Mouse (Mus musculus): ENCODE measurements at regions not wholly inside any gene's neighbourhood (a gene's known extent, or its start where the extent isn't known, plus 50 kb on each side); places are given as distances from the start of the nearest gene placed in this dataset.

DNA sequence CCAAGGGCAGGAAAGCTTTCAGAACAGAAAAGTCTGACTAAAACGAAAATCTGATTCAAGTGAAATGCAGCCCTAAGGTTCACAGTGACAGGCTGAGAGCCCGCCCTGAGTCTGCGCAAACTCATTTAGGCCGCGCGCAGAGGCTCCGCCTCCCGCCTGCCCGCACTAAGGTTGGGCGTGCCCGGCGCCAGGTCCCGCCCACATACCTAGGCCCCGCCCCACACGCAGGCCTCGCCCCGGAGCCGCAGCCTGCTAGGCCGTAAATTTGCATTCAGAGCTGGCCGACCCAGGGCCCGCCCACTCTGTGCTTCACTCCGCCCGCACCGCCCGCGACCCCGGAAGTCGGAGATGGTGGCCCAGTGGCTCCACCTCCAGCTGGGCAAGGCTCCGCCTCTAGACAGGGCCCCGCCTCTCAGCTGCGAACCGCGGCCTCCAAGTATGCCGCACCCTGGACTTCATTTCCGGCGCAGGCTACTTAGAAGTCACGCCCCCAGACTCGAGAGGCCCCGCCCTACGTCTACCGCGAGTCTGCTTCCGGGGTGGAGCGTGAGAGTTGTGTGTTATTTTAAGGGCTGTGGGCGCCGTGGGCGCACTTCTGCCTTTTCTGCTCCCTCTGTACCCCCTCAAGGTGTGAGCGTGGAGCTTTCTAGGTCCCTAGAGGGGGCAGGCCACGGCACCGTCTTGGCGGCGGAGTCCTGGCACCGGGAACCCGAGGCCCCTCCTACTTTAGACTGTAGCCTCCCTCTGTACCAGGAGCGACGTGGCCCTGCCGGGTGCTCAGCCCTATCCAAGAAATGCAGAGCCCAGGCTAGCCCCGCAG, 52.3 kb upstream of the Wnt7b start:
- peak; percentile 93 to 98 for DNase-seq (ENCODE audit: low spot score in 2 of 2)

DNA sequence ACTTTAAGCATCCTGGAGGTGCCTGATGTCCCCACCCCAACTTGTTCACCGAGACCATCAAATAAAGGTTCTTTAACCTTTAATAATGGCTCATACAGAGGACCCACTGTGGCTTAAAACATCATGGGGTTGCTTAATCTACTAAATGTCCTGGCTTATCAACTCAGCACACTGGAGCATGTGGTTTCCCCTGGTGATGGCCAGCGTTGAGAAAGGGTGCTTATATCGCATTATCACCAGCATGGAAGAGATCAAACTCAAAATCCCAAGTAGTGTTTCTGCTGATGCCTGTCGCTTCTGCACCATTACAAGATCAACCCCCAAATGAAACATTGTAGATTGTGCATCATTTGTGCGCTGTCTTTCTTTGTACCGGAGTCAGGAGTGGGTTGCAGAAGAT, 53.2 kb upstream of the Wnt7b start:
- no peak for DNase-seq (ENCODE audit: low spot score in 2 of 2)

DNA sequence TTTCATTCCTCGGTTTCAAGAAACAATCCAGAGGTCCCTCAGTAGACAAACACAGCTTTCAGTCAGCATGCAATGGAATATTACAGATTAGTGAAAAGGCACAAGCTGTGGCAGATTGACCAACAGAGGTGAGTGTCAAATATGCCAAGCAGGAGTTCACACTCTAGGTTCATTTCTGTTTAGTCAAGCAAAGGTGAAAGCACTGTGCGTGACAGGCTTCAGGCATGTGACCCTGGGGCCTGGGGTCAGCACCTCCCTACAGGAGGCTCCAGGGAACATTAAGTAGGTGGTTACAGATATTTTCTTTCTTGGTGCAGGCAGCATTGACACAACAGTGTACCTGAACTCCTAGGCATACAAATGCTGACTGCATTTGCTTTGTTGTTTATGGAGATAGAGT, 57.3 kb upstream of the Wnt7b start:
- no peak for DNase-seq (ENCODE audit: low spot score in 2 of 2)

DNA sequence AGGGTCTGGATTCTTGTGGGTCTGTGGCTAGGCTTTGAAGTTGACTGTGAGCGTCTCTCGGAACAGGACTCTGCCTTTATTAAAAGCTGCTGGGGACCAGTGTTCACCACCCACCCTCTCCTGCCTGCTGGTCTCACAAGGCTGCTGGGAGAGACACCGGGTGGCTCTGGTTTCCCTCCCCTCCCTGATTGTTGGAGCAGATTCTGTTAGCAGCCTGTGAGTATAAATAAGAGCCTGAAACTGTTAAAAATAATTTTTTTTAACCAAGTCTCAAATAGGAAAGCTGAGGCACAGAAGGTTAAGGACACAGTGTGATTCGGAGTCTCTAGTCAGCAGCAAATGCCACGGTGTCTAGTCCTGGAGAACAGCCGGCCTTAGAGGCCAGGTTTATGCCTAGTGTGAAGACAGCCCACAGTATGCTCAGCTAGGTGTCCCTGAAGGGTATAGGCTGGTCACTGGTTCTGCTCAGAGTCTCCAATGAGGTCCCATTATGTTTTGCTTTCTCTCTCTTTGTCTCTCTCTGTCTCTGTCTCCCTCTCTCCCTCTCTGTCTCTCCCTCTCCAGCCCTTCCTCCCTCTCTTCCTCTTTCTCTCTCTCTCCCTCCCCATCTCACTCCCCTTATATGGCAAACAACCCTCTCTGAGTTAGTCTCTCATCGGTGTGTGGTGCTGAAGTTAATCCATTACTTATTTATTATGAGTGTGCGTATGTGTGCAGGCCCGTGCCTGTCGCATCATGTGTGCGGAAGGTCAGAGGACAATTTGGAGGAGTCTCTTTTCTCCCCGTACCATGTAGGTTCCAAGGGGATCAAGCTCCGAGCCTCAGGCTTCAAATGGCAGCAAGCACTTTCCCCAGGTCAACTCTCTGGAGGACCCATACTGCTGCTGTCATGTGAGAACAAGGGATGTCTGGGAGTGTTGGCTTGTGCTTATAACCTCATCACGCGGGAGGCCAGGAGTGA, 59.1 kb upstream of the Wnt7b start:
- DNase-seq (ENCODE audit: low spot score in 2 of 2) = no peak

DNA sequence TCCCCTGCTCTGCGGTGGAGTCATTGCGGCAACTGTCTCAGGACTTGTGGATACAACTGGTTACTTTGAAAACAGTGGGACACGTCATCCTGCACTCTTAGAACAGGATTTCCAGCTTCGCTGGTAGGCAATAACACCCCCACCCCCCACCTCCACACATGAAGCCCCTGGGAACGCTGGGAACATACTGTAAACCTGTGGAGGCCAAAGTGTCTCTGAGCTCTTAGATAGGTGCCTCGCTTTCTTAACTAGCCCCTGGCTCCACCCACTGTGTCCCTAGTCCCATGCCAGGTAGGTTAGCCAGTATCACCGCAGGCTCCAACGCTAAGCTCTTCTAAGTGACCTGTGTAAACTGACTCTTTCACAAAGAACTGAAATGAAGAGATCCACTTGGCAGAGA, 63.1 kb upstream of the Wnt7b start:
- DNase-seq (ENCODE audit: low spot score in 2 of 2) = no peak

DNA sequence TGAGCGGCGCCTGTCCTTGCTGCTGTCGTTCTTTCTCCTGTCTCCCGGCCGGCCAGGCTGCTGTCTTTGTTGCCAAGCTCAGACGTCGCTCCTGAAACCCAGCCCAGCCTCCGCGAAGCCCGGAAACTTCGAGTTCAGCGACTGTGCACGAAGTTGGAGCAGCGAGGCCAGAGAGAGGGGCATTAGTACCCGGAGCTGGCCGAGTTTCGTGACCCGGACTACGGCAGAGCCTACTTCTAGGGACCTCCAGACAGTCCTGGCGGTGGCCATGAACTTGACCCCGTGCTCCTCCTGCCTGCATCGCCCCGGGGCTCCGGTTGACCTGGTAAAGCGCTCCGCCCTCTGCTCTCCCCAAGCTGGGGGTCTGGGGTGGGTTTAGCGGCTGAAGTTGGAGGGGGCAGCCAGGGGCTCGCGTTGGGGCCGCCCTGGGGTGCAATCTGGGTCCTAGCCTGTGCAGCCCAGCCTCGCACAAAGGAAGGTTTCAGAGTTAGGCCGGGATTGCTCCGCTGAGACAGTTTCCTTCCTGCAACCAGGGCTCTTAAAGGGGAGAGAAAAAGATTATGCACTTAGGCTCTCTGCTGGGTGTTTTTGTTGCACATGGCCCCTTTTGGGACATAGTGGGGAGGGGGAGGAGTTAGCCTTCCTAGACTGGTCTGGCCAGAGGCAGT, 63.8 kb upstream of the Wnt7b start:
- peak in 1 of 2 experiments; percentile 63 for DNase-seq (ENCODE audit: low spot score in 2 of 2)

DNA sequence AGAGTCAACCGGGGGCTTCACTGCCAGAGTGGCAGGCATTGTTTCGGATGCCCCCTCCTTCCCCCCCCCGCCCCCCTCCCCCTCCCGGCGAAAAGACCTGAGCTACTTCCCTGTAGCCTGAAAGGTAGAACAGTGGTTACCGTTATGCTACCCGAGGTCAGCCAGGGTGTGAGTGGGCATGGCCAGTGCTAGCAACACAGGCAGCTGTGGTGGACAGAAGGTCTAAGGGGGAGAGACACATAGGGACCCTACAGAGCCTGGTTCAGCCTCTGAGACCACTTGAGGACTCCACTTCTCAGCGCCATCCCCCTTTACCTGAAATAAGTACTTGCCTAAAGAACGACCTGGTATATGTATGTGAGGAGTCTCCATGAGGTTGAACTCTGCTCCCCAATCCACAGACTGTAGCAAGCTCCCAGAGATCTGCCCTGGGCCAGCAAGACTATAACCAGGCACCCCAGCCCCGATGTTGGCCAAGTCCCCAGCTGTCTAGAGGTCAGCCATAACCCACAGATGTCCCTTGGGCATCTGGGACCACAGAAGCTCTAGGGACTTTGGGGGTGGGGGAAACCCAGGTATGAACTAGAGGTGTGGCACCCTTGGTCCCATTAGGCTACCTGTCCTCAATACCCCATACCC, 64.5 kb upstream of the Wnt7b start:
- no peak for DNase-seq (ENCODE audit: low spot score in 2 of 2)

DNA sequence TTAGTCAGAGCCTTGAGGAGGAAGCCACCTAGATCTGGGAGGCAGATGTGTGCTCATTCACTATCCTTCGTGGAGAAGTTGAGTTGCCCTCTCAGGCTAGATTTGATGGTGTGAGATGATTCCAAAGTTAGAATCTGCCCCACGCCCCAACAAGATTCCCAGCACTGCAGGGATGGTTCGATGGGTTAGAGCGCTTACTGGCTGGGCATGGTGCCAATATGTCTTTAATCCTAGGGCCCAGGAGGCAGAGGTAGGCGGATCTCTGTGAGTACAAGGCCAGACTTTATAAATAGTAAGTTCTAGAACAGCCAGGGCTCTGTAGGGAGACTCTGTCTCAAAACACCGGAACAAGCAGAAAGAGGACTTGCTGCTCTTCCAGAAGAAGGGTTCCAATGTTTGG, 65.3 kb upstream of the Wnt7b start:
- no peak for DNase-seq (ENCODE audit: low spot score in 2 of 2)

DNA sequence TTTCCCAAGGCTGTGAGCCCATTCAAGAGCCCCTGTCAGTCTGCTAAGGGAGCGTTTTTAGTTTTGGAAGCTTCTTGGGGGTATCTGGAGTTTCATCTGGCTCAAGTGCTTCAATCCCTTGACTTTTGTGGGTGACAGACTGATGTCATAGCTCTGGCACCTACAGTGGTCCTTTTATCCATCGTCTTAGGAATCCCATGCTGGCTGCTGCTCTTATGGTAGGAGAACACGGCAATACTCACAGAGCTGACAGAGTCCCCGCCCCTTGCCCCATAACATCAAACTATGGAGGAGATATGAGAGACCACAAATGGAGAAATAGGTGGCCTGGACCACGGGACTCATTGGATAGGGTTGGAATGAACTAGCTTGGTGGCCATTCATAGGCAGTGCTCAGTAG, 68.0 kb upstream of the Wnt7b start:
- DNase-seq (ENCODE audit: low spot score in 2 of 2) = no peak

DNA sequence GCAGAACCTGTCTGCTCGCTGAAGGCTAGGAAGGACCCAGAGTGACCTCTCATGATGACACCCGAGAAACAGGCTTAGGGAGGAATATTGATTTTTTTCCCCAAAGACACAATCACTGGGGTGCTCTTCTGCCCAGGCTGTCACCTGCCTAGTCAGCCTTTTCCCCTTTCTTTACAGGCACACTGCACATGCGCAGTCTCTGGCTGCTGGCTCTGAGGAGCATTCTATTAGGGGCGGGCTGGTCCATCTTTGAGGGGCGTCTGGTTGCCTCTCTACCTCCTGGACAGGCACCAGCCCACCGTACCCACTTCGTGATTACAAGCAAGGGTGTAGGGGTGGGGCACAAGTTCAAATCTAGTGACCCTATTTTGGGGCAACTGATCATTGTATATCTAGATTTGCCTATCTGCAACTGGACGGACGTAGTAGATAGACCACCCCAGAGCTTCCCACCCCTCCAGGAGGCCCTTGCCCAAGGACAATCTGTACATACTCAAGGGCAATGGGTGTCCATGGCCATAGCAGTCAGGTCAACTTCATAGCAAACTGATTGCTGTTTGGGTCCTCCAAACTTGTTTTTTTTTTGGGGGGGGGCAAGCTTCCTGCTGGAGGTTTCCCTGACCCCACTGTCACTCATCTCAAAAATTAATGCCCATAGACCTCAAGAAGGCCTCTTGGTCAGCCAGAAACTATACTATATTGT, 69.6 kb upstream of the Wnt7b start:
- DNase-seq (ENCODE audit: low spot score in 2 of 2) = no peak

DNA sequence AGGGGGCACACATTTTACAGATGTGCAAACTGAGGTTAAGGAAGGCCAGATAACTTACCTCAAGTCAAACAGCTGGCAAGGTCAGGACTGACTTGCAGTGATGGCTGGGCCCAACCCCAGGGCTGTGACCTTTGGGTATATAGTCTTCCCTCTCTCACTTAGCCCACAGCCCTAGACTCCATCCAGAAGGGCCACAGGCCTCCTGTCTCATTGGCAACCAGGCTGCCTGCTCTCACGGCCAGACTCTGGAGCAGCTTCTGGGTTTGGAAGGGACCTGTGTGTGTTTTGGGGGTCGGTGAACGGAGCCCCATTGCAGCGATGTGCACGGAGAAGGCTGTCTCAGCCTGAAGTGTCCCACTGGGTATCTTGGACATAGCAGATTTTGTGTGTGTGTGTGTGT, 70.2 kb upstream of the Wnt7b start:
- no peak for DNase-seq (ENCODE audit: low spot score in 2 of 2)

DNA sequence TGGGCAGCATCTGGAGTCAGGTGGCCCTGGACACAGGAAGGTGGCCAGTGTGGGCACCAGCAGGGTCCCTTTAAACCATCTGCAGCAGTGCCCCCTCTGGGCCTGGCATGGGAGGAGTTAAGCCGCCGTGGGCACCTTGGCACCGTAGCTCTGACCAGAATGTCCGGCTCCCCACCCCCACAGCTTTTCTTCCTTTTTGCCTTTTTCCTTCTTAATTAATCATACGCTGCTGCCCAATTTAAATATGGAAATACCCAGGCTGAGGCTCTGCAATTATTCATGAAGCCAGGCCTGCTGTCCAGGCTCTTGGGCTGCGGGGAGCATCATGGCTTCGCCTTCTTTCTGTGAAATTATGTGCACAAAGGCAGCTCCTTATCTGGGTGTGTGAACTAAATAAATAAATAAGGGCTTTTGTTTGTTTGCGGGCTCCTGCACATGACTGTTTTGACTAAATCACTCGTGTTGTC, 70.6 kb upstream of the Wnt7b start:
- peak in 1 of 2 experiments; percentile 79 for DNase-seq (ENCODE audit: low spot score in 2 of 2)

DNA sequence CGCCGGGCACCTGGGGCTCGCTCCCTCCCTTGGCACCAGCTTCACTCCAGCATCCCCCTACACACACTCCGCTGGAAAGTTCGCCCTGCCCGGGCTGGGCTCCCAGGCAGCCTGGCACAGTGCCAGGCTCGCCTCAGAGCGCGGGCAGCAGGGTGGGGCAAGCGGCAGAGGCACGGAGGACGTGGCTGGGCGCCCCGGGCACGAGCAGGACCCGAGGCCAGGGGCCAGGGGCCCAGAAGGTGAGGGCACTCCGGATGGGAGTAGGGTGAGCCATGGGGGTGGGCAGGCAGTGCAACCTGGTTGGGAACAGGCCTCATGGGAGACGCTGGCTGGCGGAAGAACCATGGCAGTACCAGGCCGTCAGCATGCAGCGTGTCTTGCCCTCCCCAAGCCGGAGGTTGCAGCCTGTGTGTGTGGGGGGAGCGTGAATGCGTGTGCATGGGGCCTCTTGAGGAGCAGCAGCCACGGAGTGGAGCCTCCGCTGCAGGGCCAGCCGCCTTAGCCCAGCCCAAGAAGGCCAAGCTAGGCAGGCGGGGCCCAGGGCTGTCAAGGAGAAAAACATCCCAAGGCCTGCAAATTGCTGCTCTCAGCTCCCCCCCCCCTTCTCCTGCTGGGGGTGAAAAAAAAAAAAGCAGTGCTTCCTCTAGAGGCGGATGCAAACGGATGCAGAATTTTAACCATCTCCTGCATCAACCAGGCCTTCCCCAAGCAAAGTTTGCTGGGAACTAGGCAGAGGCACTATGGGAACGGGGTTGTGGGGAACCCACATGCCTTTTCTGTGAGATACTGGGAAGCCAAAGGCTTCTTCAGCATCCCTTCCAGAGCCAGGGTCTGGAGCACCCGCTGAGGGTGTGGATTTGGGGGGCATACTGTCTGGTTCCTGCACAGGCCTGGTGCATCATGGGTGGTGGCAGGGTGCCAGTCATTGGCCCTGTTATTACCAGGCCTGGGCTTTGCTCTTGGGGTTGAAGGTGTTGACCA, 71.4 kb upstream of the Wnt7b start:
- DNase-seq (ENCODE audit: low spot score in 2 of 2) = peak; percentile 58 to 89

DNA sequence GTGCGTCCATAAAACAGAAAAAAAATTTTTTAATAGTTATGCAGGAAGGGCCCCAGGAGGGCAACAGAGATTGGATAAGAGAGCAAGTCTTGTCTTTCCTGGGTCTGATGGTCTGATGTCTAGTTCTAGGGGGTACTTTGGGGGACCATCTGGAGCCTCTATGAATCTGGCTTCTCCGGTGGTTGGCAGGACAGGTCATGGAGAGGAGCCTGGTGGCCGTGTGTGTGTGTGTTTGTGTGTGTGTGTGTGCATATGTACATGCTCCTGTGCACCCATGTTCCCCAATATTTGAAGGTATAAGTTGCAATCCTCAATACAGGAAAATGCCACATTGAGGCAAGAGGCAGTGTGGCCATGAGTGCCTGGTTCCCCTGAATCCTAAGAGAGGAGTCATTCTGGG, 72.5 kb upstream of the Wnt7b start:
- DNase-seq (ENCODE audit: low spot score in 2 of 2) = no peak

DNA sequence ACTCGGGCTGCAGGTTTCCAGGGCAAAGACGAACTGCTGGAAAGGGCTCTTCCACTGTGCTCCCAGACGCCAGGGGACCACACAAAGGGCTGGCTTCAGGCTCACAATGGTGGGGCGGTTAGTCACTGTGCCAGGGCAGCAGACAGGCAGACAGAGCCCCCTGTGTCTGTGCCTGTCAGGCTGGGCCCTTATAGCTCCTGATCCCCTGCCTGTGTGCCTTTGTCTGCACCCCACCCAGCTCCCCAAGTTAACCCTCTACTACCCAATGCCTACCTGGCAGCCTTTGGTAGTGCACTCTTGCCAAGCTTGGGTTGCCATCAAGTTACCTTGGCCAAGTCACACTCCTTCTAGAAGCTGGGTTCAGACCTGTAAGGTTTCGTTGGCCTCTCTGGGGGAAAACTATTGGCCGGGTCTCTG, 73.5 kb upstream of the Wnt7b start:
- DNase-seq (ENCODE audit: low spot score in 2 of 2) = peak in 1 of 2 experiments; percentile 69

DNA sequence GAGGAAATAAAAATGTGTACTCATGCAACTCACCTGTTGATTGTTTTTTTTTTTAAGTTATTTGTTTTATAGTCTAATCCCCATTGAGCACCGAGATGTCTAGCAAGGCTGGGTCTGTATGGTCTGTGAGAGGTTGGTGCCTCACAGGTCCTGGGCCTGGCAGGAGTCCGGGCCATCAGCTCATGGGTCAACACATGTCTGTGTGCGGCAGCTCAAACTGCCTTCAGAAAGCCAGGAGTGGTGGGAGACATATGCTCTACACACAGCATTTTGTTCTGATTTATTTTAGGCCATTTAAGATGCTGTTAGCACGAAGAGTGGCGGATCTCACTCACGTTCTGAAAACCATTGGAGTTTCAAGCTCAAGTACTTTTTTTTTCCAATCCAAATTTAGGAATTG, 74.6 kb upstream of the Wnt7b start:
- no peak for DNase-seq (ENCODE audit: low spot score in 2 of 2)

DNA sequence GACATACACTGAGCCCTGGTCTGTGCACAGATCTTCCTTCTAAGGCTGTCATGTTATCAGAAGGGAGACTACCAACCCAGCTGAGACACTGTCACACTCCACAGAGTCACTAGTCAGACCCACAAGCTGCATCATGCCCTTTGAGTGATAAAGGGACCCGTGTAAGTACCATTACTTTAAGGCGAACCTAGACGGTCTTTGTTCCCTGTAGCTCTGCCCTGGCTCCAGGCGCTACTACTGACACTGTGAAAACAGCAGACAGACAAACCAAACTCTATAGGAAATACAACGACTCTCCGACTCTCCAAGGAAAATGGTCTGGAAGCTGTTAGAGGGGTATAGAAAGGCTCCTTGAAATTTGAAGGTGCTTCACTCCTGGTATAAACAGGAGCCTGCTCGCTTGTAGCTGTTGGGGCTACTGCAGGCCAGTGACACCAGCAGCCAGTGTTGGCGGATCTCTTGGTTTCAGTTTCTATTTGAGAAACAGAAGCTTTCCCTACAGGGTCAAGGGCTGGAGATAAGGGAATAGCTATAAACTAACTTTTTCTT, 75.2 kb upstream of the Wnt7b start:
- DNase-seq (ENCODE audit: low spot score in 2 of 2) = no peak

DNA sequence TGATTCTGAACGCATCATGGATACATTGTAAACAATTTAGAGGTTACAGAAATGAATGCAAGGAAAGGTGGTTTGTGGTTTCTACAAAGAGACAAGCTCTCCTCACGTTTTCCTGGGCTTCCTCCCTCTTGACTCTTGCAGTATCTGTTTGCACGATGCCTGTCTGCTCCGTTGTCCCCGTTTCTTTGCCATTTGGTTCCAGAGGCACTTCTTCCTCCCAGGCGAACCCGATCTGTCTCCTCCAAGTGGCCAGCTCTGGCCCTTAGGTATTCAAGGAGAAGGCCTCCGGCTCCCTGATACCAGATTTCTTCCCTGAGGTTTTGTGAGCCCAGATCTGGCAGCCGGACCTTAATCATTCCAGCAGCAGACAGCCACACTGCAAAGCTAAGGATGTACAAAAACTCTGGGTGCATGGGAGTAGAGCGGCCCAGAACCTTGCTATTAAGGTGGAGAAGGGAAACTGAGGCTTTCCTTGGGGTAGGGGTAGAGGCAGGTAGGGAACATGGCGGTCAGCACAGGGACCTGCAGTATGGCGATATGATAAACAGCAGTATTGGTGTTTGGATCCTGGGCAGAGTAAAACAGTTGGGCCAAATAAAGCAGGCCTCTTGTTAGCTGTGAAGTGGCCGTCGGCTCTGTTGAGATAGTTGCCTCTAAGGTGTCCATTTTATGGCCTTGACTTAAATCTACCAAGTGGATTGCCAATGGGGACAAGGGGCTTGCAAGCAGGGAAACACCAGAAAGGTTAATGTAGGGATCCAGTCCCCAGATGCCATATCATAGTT, 76.0 kb upstream of the Wnt7b start:
- no peak for DNase-seq (ENCODE audit: low spot score in 2 of 2)

Data from cerebellum, postnatal 4 days (tissue).